Mouse (Mus musculus) ovary, postnatal 10 days (tissue): ENCODE measurements around the gene Maf.

Experiments used
- DNase-seq: peaks from one replicate; pipeline ENCODE4 v3.0.0; 2022; ENCODE audit warnings: low spot score

The Maf gene

DNA sequence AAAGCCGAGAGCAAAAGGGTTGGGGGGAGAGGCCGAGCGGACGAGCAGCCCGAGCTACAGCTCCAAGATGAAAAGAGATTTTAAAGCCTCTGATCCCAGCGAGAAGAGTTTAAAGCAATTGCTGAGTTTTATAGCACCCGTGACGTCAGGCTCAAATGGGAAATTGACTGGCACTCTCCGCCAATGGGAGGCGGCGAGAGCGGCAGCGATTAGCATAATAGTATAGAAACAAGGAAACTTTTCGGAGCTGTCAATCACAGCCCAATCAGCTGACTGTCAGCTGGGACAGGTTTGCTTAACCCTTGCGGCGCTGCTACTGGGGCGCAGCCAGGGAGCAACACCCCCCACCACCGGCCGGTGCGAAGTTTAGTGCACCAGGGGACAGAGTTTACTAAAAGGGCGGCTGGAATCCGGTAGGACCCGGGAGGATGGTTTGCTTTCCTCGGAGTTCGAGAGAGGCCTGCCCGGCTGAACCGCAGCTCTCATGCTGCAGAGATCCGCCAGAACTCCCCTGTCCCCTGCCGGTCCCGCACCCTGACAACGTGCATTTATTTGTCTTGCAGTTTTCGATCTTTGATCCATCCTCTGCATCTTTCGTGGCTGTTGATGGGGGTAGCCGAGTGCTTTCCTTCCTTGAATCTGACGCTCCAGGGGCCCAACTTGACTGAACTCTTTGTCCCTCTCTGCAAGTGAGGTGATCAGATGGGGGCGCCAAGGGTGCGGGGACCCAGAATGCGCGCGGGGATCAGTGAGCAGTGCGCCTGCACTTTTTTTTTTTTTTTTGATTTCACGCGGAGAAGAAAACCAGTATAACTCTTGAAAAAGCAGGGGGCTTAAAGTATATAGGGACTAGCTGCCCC, at the start of gene Maf:
TSS of gene Maf (minus strand) at position 64 of the 860 bp plus-strand sequence.
- DNase-seq: peak; percentile 72

DNA sequence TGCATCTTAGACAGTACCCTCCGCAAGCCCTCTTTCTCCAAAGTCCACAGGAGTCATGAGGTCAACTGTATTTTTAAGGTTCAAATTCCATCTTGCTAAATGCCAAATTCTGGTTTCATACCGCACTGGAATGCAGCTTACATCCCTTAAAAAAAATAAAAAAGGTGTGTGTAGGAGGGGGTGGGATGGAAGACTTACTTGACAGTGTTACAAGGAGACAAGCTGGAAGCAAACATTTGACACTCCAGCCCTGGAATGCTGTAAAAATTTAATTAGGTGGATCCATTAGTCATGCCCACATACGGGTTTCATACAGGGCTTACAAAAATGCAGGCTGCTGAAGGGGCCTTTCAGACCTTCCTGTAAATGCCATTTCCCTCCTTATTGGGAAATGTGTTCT, 49.4 kb upstream of the Maf start:
- DNase-seq: no peak

DNA sequence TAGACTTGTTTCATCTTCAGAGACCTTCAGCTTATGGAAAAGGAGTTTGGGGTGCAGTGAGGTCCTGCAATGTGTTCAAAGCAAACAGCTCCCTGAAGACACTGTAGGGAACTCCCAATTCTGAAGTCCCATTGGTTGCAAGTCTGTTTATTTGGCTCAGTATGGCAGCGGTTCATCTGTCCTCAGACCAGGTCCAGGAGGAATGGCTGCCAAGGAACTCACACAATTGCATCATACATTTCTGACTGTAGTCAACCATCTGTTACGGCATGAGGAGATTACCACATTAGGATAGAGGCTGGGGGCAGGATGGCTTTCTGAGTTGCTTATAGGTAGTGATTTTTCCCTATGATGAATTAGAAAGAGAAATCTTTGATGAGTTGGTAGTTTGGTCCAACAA, 48.4 kb upstream of the Maf start:
- DNase-seq: no peak

GRCm38 (mm10) chr8:115754694-115755093, 47.1 kb upstream of the Maf start:
- no peak for DNase-seq

DNA sequence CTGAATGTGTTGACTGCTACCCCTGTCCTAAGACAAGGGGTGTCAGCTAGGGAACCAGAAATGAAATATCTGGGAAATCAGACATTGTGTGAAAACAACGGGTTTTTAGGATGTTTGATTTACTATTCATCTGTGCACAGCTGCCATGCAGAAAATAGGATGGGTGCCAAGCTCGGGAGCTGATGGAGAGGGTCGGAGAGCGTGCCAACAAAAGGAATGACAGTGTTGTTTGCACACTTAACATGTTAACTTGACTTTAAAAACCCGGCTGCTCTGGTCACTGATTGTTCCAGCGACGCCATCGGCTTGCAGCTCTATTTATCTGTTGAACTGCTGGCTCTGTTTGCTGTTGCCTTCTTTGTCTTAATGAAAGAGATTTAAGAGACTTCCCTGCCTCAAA, 46.2 kb upstream of the Maf start:
- DNase-seq: no peak

DNA sequence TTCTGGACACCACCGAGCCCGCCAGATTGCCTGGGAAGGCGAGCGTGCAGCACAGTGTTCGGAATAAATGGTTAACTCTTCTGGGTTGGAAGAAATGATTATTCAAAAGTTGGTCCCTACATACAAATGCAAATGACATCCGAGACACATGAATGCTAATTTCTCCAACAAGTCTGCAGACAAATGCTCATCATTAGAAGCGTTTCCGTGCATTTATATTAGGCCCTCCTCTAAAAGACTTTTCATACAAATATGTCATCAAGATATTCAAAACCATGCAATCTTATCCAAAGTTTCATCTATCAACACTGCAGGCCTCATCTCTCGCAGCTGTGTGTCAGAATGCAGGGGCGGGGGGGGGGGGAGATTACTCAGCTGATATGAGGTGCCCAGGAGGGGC, 39.8 kb upstream of the Maf start:
- no peak for DNase-seq

DNA sequence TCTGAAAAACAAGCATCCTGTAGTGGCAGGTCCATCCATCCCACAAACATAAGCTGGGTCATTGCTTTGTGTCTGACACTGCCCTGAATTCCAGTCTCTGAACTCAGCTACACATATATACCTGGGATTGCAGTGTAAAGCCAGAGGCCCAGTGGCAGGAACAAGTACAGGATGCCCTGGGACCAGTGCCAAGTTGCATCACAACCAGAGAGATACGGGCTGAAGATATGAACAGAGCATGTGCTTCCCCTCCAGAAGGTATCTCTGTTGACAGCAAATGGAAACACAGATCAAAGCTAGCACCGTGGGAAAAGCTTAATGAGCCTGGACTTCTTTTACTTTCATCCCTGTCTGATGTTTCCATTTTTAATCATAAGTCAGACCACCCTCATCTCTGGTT, 38.1 kb upstream of the Maf start:
- no peak for DNase-seq

GRCm38 (mm10) chr8:115743441-115743840, 35.8 kb upstream of the Maf start:
- no peak for DNase-seq

DNA sequence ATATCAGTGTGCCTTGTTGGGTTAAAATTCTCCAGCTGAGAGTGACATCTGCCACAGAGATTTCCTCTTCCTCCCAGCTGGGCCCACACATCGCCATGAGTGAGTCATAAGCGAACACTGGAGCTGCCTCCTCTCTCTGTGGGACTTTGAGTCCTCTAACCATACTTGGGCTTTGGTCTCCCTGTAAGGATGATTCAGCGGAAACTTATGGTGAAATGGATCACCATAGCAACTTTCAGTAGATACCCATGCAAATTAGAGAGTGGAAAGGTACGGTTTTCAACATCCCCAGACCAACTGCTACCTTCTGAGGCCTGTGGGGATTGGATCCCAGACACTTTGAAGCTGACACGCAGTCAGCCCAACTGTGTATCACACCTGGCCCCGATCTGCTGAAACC, 35.1 kb upstream of the Maf start:
- DNase-seq: no peak

DNA sequence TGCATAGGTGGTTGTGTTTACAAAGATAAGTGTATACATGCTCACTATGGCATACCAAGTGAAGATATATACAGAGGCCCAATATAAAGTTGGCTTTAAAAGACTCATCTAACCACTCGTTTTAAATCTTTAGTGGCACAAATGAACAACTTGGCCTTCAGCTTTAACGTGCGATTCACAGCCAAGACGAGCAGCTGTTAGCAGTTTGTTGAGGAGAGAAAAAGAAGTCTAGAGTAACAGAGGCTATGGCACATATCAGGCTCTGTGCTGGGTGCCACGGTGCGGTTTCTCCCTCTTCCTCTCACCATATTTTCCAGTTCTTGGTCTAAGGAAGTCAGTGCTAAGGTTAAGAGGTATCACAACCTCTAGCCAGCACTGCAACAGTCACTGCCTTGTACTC, 34.4 kb upstream of the Maf start:
- DNase-seq: no peak

DNA sequence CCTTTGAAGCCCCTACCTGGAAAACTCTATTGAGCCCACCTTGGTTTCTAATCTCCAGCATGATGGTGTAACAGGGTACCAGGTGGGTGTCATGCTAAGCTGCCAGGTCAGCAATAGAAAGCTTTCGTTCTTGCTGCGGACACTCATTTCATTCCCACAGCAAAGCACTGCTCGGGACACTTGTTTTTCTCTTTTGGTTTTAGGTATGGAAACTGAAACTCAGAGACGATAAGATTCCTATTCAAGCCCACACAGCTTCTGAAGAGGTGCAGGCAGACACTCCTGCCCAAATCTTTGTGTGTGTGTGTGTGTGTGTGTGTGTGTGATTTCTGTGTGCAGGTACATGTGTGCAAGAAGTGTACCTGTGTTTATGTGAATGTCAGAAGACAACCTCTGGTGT, 32.2 kb upstream of the Maf start:
- DNase-seq: no peak

- DNase-seq: no peak
Observed at GRCm38 (mm10) chr8:115732401-115732800, 24.8 kb upstream of the Maf start.

- no peak for DNase-seq
Observed at GRCm38 (mm10) chr8:115726807-115727206, 19.2 kb upstream of the Maf start.

DNA sequence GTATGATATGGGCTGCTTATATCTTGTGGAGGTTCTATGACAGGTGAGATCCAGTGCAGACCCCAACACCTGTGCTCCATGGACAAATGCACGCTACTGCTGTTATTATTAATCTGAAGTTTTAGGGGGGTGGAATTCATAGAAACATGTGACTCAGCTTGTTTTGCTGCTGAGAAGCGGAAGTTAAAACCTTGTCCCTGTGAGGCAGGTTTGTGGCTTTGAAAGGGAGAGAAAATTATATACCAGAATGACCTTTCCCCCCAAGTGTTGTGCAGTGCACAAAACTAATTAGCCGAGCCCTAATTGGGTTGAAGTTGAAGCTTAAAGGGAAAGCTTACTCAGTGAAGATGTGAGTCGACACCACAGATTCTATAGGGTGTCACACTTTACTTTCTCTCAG, 18.6 kb upstream of the Maf start:
- DNase-seq: no peak

GRCm38 (mm10) chr8:115719126-115719525, 11.5 kb upstream of the Maf start:
- DNase-seq: no peak

GRCm38 (mm10) chr8:115718621-115719020, 11.0 kb upstream of the Maf start:
- DNase-seq: no peak

GRCm38 (mm10) chr8:115715262-115715661, 7.7 kb upstream of the Maf start:
- no peak for DNase-seq

- no peak for DNase-seq
Observed at GRCm38 (mm10) chr8:115711106-115711505, 3.5 kb upstream of the Maf start.

DNA sequence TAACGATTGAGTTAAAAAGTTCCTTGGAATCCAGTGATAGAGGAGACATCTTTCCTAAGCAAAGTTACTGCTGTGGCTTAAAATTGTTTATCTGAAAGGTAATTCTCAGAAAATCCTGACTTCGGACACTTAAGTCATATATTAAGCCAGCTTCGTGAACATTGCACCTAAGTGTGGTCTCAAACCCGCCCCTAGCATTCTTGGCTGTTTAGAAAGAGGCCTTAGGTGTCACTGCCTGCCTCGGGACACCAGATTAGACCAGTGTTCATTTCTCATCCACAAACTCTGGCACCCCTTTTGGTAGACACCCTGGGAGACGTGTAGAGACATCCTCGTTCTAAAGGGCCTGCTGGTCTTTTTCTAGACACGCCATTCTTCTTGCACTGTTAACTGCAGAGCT, 2.3 kb upstream of the Maf start:
- no peak for DNase-seq

DNA sequence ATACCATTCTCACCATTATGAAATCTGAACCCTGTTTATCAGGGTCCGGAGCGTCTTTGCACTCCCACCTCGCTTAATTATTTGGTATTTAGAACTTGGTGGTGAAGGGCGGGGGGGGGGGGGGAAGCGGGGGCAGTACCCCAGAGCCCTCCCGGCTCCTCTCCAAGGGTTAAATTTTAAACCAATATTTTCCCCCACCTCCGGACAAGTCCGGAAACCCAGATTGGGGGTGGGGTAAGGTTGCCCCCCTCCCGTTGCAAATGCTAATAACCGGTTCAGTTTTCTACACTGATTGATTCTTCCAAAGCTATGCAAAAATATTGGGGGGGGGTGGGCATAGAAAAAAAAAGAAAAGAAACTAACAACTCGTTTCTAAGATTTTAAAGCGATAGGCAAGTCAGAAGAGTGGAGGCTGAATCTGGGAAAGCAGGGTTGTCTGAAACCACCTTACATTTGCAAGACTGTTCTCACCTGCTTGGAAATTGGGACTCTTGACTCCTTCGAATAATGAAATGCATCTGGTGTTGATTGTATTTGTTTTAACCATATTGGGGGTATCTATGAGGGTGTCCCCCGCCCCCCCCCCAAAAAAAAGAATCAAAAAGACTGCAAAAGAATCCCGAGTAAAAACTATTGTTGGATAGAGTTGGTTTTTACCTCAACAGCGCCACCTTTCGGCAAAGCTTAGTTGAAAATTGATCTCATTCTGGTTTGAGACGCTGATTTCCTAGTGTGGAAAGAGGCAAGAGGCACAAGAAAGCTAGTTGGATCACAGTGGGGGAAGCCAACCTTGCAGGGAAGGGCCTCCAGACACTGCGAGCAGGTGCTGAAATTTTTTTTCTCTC, 1.6 kb upstream of the Maf start:
- DNase-seq: peak; percentile 63

DNA sequence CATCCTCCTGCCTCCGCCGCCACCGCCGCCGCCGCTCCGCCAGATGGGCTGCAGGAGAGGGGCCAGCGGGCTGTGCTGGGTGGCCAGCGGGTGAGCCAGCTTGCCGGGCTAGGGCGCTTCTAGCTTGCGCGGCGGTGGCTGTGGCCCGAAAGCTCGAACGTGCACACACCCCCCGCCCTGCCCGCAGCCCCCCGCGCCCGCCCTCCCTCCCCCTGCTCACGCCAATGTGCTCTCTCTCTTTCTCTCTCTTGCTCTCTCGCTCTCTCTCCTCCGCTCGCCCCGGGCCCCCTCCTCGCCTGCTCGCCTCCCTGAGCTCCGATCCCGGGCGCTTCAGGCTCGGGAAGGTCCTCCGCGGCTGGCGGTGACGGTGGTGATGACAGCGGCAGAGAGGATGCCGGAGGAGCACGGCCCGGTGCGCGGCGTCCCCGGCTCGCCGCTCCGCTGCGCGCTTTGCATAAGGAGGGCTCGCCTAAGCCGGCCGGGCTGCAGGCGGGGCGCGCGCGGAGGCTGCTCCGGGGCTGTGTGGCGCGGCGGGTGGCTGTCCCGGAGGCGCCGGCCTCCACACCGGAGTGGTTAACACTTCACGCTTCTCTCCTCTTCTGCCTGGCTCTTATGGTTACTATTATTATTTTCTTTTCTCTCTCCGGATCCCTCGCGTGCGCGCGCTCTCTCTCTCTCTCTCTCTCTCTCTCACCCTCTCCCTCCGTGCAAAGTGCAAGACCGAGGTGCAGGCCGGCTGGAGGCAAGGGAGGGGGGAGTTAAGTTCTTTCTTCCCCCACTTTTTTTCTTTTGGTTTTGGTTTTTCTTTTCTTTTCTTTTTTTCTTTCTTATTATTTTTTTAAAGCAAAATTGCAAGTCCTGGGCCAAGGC, 498 bp downstream of the Maf start:
- DNase-seq: peak; percentile 56

- no peak for DNase-seq
Observed at GRCm38 (mm10) chr8:115706411-115706860, 1.2 kb downstream of the Maf start.
